Mouse (Mus musculus): ENCODE results near the gene Smpx.

The Smpx gene

GRCm38 (mm10) chrX:157698862-157699261 is at the start of gene Smpx:
TSS of gene Smpx (plus strand) at chrX:157698910.
- DNase-seq (ENCODE audit: low read depth in 1 of 2, low spot score in 2 of 2) = no peak

DNA sequence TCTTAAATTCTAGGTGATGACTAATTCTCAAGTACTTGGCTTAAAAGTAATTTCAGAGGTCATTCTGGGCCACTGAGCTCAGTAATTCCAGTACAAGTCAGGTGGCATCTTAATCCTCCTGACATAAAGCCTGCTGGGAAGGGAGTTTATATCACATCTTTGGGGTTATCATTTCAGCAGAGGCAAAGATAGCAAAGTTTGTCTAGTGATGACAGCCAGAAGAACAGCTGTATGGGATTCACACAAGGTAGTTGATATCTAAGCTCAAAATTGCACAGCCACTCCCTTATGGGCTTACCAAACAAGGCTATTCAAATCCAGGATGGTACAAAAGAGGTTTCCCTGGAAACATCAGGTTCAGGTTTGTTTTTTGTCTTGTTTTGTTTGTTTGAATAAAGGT is 43.7 kb upstream of the Smpx start:
- no peak for DNase-seq (ENCODE audit: low read depth in 1 of 2, low spot score in 2 of 2)

GRCm38 (mm10) chrX:157657356-157657755 is 41.4 kb upstream of the Smpx start:
- DNase-seq (ENCODE audit: low read depth in 1 of 2, low spot score in 2 of 2) = no peak

DNA sequence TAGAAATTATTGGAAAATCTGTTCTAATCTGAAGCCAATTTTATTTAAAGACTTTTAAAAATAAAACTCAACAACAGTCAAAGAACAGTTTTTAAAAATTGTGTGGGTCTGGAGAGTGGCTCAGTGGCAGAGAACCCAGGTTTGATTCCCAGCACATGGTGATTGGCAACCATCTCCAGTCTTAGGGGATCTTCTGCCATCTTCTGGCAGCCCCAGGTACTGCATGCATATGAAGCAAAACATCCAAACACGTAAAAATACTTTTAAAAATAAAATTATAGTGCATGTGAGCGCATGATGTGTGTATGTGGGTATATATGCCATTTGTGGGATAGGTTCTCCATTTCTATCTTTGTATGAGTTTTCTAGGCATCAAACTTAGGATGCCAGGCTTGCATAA is 26.9 kb upstream of the Smpx start:
- no peak for DNase-seq (ENCODE audit: low read depth in 1 of 2, low spot score in 2 of 2)

- no peak for DNase-seq (ENCODE audit: low read depth in 1 of 2, low spot score in 2 of 2)
Observed at GRCm38 (mm10) chrX:157674667-157675350, 23.9 kb upstream of the Smpx start.

- DNase-seq (ENCODE audit: low read depth in 1 of 2, low spot score in 2 of 2) = no peak
Observed at GRCm38 (mm10) chrX:157691186-157691585, 7.5 kb upstream of the Smpx start.

- DNase-seq (ENCODE audit: low read depth in 1 of 2, low spot score in 2 of 2) = no peak
Observed at GRCm38 (mm10) chrX:157697591-157698135, 1.0 kb upstream of the Smpx start.

DNA sequence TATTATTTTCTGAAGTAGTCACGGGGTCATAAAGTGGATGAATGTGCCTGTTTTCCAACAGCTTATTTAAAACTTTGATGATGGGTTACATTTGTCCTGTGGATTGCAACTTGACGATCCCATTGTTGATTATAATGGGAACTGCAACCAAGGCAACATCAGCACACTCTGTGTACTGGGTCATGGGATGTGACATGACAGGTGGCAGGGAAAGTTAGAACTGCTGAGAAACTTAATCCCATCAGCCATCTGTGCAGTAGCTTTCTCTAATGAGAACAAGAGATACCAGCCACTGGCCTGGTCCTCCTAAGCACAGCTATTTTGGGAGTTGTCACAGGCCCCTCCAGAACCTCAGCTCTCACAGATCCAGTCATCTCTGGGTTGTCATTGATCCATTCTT is 8.5 kb downstream of the Smpx start:
- DNase-seq (ENCODE audit: low read depth in 1 of 2, low spot score in 2 of 2) = no peak

DNA sequence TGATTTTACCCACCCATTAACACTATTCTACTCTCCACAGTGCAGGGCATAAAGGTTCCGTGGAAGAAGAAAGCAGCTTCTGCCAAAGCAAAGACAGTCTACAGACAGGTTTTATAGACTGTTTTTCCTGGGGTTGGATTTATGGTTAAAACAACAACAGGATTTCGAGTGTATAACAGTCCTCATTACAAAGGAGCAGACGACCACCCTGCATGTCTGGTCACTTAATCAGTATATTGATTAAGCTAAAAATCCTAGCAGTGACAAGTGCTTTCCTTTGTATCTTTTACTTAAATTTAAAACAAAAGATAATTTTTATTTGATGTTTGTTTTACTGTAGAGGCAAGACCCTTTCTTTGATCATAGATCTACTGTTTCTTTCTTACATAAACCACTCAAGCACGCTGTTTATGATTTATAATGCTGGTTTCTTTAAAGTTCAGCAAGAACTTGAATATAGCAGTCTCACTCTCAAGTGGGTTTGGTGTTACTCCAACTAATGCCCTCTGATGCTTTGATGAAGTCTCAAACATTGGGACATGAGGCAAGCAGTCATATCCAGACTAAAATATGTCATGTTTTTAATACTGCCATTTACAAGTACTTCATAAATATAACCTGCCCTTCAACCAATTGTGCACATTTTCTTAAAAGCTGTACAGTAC is 10.0 kb downstream of the Smpx start:
- no peak for DNase-seq (ENCODE audit: low read depth in 1 of 2, low spot score in 2 of 2)

DNA sequence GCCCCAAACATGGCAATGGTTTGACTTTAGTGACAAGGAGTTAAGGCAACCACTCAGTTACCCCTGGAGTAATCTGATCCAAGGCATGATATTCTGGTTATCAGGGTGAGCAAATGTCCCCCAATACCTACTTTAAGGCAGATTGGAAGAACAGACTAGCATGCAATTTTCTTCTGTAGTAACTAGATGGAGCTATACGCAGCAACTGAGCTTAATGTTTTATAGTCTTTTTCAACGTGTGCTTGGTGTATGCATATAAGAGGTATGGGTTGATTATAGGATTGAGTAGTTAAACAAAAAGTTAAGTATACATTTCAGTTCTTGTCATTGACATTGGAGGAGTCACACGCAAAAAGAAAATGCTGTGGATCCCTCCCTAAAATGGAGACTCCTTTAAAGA is 21.2 kb downstream of the Smpx start:
- no peak for DNase-seq (ENCODE audit: low read depth in 1 of 2, low spot score in 2 of 2)

- DNase-seq (ENCODE audit: low read depth in 1 of 2, low spot score in 2 of 2) = no peak
Observed at GRCm38 (mm10) chrX:157730622-157731341, 32.1 kb downstream of the Smpx start.

DNA sequence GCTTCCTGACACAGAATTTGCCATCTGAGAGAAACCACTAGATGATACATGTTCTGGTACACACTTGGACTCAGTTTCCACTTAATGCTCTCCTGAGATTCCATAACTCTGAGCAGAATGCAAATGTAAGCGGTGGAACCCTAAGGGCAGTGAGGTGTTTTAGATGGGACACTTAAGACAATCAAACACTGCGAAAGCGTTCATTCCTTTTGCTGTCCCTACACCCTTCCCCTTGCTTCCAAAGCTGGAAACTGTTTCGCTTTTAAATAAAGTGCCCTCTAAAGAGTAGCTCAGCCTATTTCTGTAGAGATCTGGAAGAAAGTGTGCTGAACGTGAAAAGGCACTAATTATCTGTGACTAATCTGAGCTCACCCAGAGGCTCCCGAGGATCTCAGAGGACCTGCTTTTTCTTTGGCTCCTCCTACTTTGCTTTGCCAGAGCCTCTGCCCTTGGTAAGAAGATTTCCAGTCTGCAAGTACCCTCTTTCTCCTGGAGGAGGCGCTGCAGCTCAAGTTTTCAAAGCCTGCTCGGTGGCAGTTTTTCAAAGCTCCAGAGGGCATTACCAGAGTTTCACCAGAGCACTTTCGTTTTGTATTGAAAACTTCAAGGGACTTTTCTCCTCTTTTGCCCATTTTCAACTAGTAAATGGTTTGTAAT is 33.1 kb downstream of the Smpx start:
- no peak for DNase-seq (ENCODE audit: low read depth in 1 of 2, low spot score in 2 of 2)

DNA sequence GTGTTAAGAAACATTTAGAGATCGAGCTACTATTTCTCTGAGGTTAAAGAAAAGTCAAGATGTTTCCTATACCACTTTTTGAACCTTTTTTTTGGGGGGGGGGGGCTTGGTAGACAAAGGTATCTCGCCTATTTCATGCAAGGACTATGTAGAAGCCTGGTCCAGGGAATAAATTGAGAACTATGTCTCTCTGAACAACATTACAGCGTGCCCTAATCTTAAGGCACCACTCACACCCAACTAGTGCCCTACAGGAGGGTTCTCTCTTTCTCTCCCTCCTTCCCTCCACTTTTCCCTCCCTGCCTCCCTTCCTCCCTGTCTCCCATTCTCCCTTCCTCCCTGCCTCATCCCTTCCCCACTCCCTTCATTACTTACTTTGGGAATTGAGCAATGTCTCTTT is 33.6 kb downstream of the Smpx start:
- no peak for DNase-seq (ENCODE audit: low read depth in 1 of 2, low spot score in 2 of 2)

- no peak for DNase-seq (ENCODE audit: low read depth in 1 of 2, low spot score in 2 of 2)
Observed at GRCm38 (mm10) chrX:157733836-157734235, 35.1 kb downstream of the Smpx start.

DNA sequence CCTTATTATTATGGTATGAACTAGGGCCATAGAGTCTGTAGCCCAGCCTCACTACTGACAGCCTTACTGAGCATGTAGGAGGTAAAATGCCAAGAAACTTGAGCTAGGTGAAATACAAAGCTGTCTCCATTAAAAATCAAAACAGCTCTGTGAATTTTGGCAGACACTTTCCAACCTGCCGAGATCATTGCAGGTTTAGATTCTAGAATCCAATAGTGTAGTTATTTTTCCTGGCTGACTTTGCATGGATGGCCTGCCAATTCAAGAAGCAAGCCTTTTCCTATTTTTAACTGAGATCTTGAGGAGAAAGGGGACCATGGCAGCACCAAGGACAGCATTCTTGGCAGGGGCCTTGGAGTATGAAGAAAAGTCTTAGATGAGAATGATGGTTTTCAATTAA is 35.6 kb downstream of the Smpx start:
- DNase-seq (ENCODE audit: low read depth in 1 of 2, low spot score in 2 of 2) = no peak

GRCm38 (mm10) chrX:157747815-157748544 is 49.3 kb downstream of the Smpx start:
- DNase-seq (ENCODE audit: low read depth in 1 of 2, low spot score in 2 of 2) = no peak

DNA sequence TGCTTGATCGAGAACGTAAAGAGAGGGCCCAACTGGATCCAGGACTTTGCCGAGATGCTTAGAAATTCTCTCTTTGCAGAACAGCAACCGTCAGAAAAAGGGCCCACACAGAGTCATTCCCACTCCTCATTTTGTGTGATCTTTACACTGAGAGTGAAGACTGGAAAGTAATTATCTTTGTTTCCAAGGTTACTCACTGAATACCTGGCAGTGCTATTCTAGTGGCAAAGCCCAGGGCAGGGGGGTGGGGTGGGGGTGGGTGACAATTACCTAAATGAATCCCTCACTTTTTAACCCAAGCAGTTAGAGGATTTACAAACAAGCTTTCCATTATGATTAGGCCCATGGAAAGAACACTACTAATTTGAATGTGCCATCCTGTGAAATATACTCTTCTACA is 55.8 kb downstream of the Smpx start:
- DNase-seq (ENCODE audit: low read depth in 1 of 2, low spot score in 2 of 2) = no peak

GRCm38 (mm10) chrX:157762542-157762941 is 63.8 kb downstream of the Smpx start:
- no peak for DNase-seq (ENCODE audit: low read depth in 1 of 2, low spot score in 2 of 2)

DNA sequence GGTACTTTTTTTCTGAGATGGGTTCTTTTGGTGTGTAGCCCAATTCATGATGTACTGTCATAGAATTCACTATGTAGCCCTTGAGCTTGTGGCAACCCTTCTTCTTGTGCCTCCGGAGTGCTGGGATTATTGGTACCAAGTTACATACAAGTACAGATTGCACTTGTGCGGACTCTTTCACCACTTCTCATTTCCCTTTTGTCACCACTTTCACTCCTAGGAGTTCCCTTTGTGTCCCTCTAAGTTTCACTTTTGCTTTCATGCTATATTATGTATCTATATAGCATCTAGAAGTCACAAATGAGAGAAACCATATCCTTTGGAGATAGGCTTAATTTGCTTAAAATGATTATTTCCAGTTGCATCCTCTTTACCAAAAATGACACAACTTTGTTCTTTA is 103.0 kb downstream of the Smpx start:
- DNase-seq (ENCODE audit: low read depth in 1 of 2, low spot score in 2 of 2) = no peak

Data from monocyte, adult 2 months (primary cell).